Mouse (Mus musculus) neural tube, embryonic 11.5 days (tissue): ENCODE measurements around the gene Ttc21a. TPM values are rescaled to one million over a fixed set of nuclear protein-coding genes. Genes with fewer than 3 reads are reported as not detected.
A peak's percentile ranks its signal among the peaks of the same experiment; 100 is the strongest.

Experiments
- ATAC-seq: fragments of 200-750 bp; cut with Nextera tagmentation; 2 replicates; pipeline ENCODE4 v1.8.0; 2017; ENCODE audit warnings: moderate number of reproducible peaks, mild to moderate bottlenecking, moderate TSS enrichment, moderate library complexity; ENCODE audit not compliant: insufficient read depth, low FRiP score, low TSS enrichment
- DNase-seq: peaks from one replicate; pipeline ENCODE4 v3.0.0-alpha.2; 2015; ENCODE audit warnings: low spot score
- H3K27ac ChIP-seq: fragments of 300-500 bp; sonication (generic); 2 replicates; pipeline ENCODE4 v1.5.1; 2014; ENCODE audit warnings: low read depth, mild to moderate bottlenecking, low read length
- H3K27me3 ChIP-seq: fragments of 300-500 bp; sonication (generic); 2 replicates; pipeline ENCODE4 v1.6.1; 2014; ENCODE audit warnings: mild to moderate bottlenecking, low read length, mixed read lengths; ENCODE audit not compliant: control insufficient read depth, insufficient read depth
- H3K36me3 ChIP-seq: fragments of 300-500 bp; sonication (generic); 2 replicates; pipeline ENCODE4 v1.6.1; 2014; ENCODE audit warnings: mild to moderate bottlenecking, low read length, moderate library complexity, mixed read lengths; ENCODE audit not compliant: control insufficient read depth, insufficient read depth
- H3K4me1 ChIP-seq: fragments of 300-500 bp; sonication (generic); 2 replicates; pipeline ENCODE4 v1.6.1; 2014; ENCODE audit warnings: low read length, mixed read lengths; ENCODE audit not compliant: control insufficient read depth, insufficient read depth
- H3K4me2 ChIP-seq: fragments of 300-500 bp; sonication (generic); 2 replicates; pipeline ENCODE4 v1.6.1; 2014; ENCODE audit warnings: low read depth, mild to moderate bottlenecking, moderate library complexity
- H3K4me3 ChIP-seq: fragments of 300-500 bp; sonication (generic); 2 replicates; pipeline ENCODE4 v1.5.1; 2014; ENCODE audit warnings: low read depth, low read length
- H3K9ac ChIP-seq: fragments of 300-500 bp; sonication (generic); 2 replicates; pipeline ENCODE4 v1.6.1; 2014; ENCODE audit warnings: mild to moderate bottlenecking, low read length
- H3K9me3 ChIP-seq: fragments of 300-500 bp; sonication (generic); 2 replicates; pipeline ENCODE4 v1.6.1; 2016; ENCODE audit warnings: low read length; ENCODE audit not compliant: control insufficient read depth
- WGBS: fragments of 180-500 bp; shearing (Covaris S2); extraction: QIAGEN DNeasy Blood & Tissue Kit; methylation state at CpG from one replicate; pipeline ENCODE4 v1.1.7; 2014; 5-methylcytosine and 5-hydroxymethylcytosine counted together
- polyA plus RNA-seq: library from polyadenylated mRNA; unstranded; fragments of >200 nt; fragmentation: Nextera tagmentation; extraction: Ambion mirVana; gene quantifications from 2 replicates; pipeline ENCODE4 v1.2.1, GENCODE M21; 2014

Ttc21a gene
- polyA plus RNA-seq, 1 experiment from 2014 or later, result 0.23 TPM

DNA sequence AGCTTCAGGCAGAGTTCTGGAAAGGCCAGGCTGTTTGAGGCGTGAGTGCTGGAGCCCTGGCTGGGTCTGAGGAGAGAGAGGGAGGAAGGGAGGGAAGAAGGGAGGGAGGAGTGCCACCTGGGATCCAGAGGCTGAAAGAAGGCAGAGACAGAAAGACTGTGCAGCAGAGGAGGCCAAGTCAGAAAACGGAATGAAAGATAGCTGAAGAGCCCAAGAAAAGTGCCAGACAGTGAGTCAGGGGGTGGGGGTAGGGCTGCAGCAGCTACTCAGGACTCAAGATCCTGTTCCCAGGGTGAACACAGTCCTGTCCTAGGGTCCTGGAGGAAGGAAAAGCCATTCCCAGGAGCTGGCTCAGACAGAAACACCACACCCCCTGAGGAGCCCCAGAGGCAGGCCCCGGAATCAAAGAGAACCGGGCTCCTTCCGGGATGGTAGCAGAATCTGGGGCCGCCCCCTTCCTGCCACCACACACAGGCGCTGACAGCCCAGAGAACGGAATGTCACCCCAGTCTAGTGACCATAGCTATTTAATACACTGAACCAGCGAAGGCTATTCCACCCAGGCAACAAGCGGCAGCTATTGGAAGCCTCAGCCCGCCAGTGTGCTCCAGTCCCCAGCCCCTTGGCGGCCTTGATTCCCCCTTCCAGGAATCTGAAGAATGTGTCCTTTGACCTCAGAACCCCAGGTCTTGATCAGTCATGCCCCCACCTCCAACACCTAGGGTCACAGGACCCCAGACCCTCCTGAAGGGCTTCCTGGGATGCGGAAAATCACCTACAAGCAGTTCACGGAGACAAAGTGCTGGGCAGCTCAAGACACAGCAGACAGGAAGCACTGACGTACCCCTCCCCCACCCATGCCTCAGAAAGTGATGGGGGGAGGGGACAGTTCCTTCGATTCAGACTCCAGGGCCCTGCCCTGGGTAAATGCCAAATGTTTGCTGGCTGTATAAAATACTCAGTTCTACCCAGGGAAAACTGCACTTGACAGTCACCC lies 44.1 kb downstream of the Ttc21a start:
- Histone ChIP-seq H3K27me3 (peaks cover 8% of the 10 kb centered on the region), H3K36me3 (no peaks in the 10 kb centered on the region), H3K27ac (peak overlapping the region; percentile 80), H3K4me3 (peak overlapping the region; percentile 24), H3K4me2 (peak overlapping the region; percentile 93), H3K9ac (peak overlapping the region; percentile 44), H3K4me1 (peaks cover 34% of the 10 kb centered on the region), H3K9me3 (no peaks in the 10 kb centered on the region)
- peak; percentile 73 for DNase-seq
- peak; percentile 31; the same call in 1 of the 2 replicates for ATAC-seq
- WGBS, result 1% methylated on average over 16 of the region's 16 CpGs

DNA sequence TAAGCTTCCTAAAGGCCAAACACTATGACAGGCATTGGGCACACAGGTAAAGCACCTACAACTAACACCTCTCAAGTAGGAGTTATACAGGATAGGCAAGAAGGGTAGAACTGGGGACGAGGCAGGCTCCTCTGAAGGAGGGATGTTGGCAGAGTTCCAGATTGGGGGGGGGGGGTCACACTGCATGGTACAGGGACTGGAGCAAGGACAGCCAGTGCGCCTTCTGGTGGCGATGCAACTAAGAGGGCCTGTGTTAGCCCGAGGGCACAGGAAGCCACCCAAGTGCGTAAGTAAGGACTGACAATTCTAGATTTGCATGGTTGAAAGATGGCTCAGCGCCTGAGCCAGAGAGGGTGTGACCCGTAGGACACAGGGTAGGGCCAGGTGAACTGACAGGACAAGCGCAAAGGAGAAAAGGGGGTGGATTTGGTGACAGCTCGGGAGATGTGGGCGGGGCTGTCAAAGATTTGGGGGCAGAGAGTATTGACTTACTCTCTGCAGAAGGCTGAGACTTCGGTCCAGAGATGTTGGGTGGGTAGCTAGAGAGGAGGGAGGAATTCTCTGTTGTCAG lies 44.9 kb downstream of the Ttc21a start:
- Histone ChIP-seq H3K36me3 (no peaks in the 10 kb centered on the region), H3K9ac (no peak overlapping the region), H3K27me3 (peaks cover 8% of the 10 kb centered on the region), H3K4me3 (peak overlapping the region; percentile 56), H3K27ac (peak overlapping the region; percentile 80; the same call in 1 of the 2 replicates), H3K9me3 (no peaks in the 10 kb centered on the region), H3K4me2 (peak overlapping the region; percentile 93), H3K4me1 (peaks cover 34% of the 10 kb centered on the region)
- peak; percentile 40; the same call in 1 of the 2 replicates for ATAC-seq
- WGBS, result 5% methylated on average over 11 of the region's 11 CpGs
- peak; percentile 51 for DNase-seq

DNA sequence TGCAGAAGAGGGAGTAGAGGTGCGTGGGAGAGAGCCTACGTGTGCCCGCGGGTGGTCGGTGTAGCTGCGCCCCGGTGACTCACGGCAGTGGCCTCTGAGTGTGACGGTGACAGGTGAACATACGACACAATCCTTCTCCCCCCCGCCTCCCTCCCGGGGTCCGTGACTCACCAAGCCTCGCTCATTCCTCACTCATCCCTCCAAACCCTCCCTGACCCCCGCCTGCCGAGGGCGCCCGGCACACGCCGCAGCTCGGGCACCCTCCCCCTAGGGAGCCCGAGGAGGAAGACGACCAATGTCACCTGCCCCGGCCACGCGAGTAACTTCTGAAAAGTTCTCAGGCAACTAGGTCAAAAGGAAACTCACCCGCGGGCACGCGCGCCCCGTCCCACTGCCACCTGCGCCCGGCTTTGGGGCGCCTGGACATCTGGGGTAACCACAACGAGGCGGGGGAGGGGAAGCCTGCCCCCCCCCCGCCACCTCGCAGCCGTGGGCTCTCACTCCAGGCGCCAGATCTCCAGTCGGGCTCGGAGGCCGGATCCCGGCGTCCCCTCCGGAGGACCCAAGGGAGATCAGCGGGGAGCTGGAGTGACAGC lies 45.6 kb downstream of the Ttc21a start:
- DNase-seq, result no peak
- H3K27me3 ChIP-seq, result peaks cover 8% of the 10 kb centered on the region
- no peaks in the 10 kb centered on the region for H3K9me3 ChIP-seq
- no peak overlapping the region for H3K27ac ChIP-seq
- no peak for ATAC-seq
- peak overlapping the region; percentile 56 for H3K4me3 ChIP-seq
- H3K36me3 ChIP-seq, result no peaks in the 10 kb centered on the region
- under 1% methylated on average over 44 of the region's 48 CpGs for WGBS
- peaks cover 34% of the 10 kb centered on the region for H3K4me1 ChIP-seq
- H3K4me2 ChIP-seq, result peak overlapping the region; percentile 93
- peak overlapping the region; percentile 56 for H3K9ac ChIP-seq

DNA sequence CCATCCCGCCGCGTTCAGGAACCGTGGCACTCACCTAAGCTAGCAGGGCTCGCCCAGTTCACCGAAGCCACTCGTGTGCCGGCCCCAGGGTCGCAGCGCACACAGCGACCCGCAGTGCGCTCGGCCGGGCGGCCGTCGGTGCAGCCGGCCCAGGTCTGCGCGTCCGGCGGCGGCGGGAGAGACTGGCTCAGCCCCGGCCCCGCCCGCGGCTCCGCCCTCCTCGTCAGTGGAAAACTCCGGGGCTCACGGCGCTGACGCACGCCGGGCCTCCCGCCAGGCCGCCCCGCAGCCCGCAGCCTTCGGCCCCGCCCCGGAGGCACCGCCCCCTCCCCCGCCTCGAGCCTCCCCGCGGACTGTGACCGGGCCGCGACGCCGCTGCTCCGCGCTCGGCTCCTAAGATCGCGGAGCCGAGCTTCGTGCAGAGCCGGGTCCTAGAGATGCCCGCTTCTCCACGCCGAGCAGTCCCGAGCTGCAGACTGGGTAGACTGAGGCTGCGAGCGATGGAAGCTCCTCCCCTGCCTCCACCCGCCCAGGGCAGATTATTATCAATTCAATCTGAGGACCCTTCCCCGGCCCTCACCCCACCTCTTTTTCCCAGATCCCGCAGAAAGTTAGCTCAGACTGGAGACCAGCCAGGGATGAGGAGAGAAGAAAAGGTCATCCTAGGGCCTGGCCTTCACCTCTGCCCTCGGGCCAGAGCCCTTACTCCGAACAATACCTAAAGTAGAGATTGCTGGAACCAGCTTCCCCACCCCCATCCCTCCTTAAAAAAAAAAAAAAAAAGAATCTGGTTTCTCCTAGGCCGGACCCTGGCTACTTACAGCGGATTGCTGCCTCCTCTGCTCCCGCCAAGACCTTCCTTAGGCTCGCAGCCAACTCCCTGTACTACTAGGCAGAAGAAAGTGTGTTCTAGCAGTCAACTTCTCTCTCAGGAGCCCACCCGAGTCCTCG lies 46.5 kb downstream of the Ttc21a start:
- peak; percentile 82 for DNase-seq
- Histone ChIP-seq H3K27ac (no peak overlapping the region), H3K36me3 (no peaks in the 10 kb centered on the region), H3K4me1 (peaks cover 30% of the 10 kb centered on the region), H3K4me2 (peak overlapping the region; percentile 93), H3K9me3 (no peaks in the 10 kb centered on the region), H3K27me3 (peaks cover 8% of the 10 kb centered on the region), H3K4me3 (peak overlapping the region; percentile 56), H3K9ac (peak overlapping the region; percentile 56)
- peak; percentile 64; the same call in 1 of the 2 replicates for ATAC-seq
- under 1% methylated on average over 76 of the region's 79 CpGs for WGBS

DNA sequence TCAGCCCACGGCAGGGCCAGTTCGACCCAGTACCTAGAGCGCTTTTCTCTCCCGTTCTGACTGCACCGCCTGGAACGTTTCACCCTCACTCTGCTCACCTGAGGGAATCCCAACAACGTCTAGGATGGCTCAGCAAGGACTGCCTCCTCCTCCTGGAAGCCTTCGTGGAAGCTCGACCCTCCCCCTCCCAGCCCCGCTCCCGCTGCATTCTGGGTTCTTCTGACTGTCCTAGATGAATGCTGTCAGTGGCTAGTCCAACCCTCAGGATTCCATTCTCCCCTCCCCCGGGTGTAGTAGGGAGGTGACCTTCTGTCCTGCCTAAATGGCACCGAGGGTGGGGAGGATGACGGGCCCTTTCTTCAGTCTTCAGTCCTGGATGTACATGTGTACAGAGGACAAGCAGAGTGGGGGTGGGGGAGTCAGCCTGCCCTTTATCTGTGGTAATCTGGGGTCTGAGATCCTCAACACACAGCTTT lies 47.2 kb downstream of the Ttc21a start, which contains the start of gene Csrnp1:
Csrnp1 (minus strand) TSS at position 123 of the 476 bp plus-strand sequence.
- DNase-seq (peak; percentile 49), ATAC-seq (no peak)
- Histone ChIP-seq H3K9me3 (no peaks in the 10 kb centered on the region), H3K27ac (no peak within 1 kb of the TSS), H3K27me3 (peaks cover 8% of the 10 kb centered on the region), H3K4me1 (peaks cover 30% of the 10 kb centered on the region), H3K9ac (peak within 1 kb of the TSS; percentile 56), H3K4me3 (peak within 1 kb of the TSS; percentile 56), H3K36me3 (no peaks in the 10 kb centered on the region), H3K4me2 (peak within 1 kb of the TSS; percentile 93)
- 6% methylated on average over 14 of the region's 14 CpGs for WGBS

DNA sequence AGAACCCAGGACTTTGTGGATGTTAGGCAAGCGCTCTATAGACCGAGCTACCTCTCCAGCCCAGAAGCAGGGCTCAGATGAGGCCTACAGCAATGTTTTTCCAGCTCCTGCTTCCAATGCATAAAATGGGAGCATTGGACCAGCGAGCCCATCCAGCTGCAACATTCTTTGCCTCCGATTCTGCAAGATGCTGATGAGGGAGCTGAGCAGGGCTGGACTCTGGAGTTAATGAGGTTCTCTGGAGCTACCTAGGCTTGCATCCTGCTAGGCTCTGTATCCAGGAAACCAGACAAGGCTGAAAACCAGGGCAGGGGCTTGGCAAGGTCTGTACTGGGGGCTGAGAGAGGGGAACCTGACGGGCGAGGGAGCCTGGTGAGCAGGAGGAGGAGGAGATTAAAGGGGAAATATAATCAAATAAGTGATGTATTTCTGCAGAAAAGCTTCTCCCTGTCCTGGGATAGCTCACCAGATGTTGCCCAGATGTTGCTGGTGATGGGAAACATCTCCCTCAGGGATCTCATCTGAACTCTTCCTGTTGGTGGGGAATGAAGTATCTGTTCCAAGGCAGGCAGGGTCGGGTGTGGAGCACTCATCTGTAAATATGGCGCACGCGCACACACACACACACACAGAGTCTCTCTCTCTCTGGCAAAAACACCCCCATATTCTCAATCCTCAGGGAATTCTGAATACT lies 48.6 kb downstream of the Ttc21a start:
- no peaks in the 10 kb centered on the region for H3K36me3 ChIP-seq
- H3K9me3 ChIP-seq, result no peaks in the 10 kb centered on the region
- peaks cover 8% of the 10 kb centered on the region for H3K27me3 ChIP-seq
- no peak for ATAC-seq
- no peak overlapping the region for H3K27ac ChIP-seq
- WGBS, result 68% methylated on average over 10 of the region's 10 CpGs
- no peak for DNase-seq
- peaks cover 23% of the 10 kb centered on the region for H3K4me1 ChIP-seq
- H3K4me2 ChIP-seq, result no peak overlapping the region
- no peak overlapping the region for H3K4me3 ChIP-seq
- H3K9ac ChIP-seq, result no peak overlapping the region

DNA sequence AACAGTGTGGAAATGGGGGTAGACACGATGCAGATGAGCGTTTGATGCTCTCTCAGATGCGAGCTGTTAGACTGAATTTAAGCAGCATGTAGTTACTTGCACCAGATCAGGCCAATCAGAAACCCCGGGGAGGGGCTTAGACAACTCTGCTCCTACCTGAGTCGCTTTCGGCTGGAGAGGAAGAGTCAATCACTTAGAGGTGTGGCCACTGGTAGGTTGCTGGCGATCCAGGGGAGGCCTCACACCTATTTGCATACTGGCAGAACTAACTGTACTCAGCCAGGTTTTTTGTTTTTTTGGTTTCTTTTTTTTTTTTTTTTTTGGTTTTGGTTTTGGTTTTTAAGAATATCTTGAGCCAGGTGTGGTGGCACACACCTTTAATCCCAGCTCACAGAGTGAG lies 50.9 kb downstream of the Ttc21a start:
- Histone ChIP-seq H3K27me3 (no peaks in the 10 kb centered on the region), H3K27ac (no peak overlapping the region), H3K9me3 (no peaks in the 10 kb centered on the region), H3K4me1 (peaks cover 1% of the 10 kb centered on the region), H3K4me3 (no peak overlapping the region), H3K9ac (no peak overlapping the region), H3K36me3 (no peaks in the 10 kb centered on the region), H3K4me2 (no peak overlapping the region)
- DNase-seq (no peak), ATAC-seq (no peak)
- WGBS, result 38% methylated on average over 7 of the region's 7 CpGs
